Mouse (Mus musculus) CH12.LX (cell line): ENCODE measurements around the gene Trp73. TPM values are rescaled to one million over a fixed set of nuclear protein-coding genes. Genes with fewer than 3 reads are reported as not detected.

Experiments used
- DNase-seq: peaks from one replicate; pipeline ENCODE4 v3.0.0-alpha.2; 2013; ENCODE audit errors: extremely low read depth
- H3K27ac ChIP-seq: 2 replicates; pipeline ENCODE4 v1.5.1; 2012; ENCODE audit warnings: low read depth, mild to moderate bottlenecking, control low read depth, moderate library complexity; ENCODE audit not compliant: insufficient read depth
- H3K27me3 ChIP-seq: replicated peaks from 2 replicates; pipeline ENCODE3; 2012; ENCODE audit warnings: inconsistent platforms
- H3K36me3 ChIP-seq, 2 experiments: replicated peaks in 1 of 2; 2 replicates each; pipeline versions ENCODE3 to v1.6.1; 2012; ENCODE audit warnings: inconsistent platforms in 1 of 2, low read length in 1 of 2, mild to moderate bottlenecking in 1 of 2, mixed read lengths in 1 of 2, moderate library complexity in 1 of 2; ENCODE audit not compliant: control insufficient read depth in 1 of 2, insufficient read depth in 1 of 2
- H3K4me1 ChIP-seq, 2 experiments: 2 replicates each; pipeline ENCODE4 v1.6.1; 2012; ENCODE audit warnings: inconsistent platforms in 1 of 2, moderate library complexity in 1 of 2; ENCODE audit not compliant: insufficient read depth in 2 of 2, control insufficient read depth in 1 of 2
- H3K4me2 ChIP-seq: 2 replicates; pipeline ENCODE4 v1.6.1; 2012; ENCODE audit warnings: low read depth, mild to moderate bottlenecking, control low read depth; ENCODE audit not compliant: poor library complexity, insufficient read depth, severe bottlenecking
- H3K4me3 ChIP-seq, 3 experiments: fragments of 150-350 bp in 1 of 3; sonication (generic) in 1 of 3; replicated peaks in 1 of 3; 2 replicates each; pipeline versions ENCODE3 to v1.5.1; 2011 to 2012; ENCODE audit warnings: low read depth in 2 of 3, low read length in 2 of 3, mild to moderate bottlenecking in 2 of 3, moderate library complexity in 2 of 3, control low read depth in 1 of 3, improper control_type of control experiment in 1 of 3, inconsistent platforms in 1 of 3, mixed read lengths in 1 of 3; ENCODE audit not compliant: poor library complexity in 1 of 3
- H3K79me2 ChIP-seq: replicated peaks from 2 replicates; pipeline ENCODE4 v1.6.1; 2012; ENCODE audit warnings: mild to moderate bottlenecking, moderate library complexity; ENCODE audit not compliant: control insufficient read depth, poor library complexity, insufficient read depth, severe bottlenecking; ENCODE audit errors: extremely low read depth
- H3K9ac ChIP-seq: 2 replicates; pipeline ENCODE4 v1.6.1; 2012; ENCODE audit warnings: low read depth, mild to moderate bottlenecking, control low read depth, moderate library complexity; ENCODE audit not compliant: insufficient read depth
- H3K9me3 ChIP-seq: replicated peaks from 2 replicates; pipeline ENCODE3; 2012; ENCODE audit warnings: low read length, inconsistent platforms, mixed read lengths
- BHLHE40 ChIP-seq: IDR thresholded peaks from 2 replicates; pipeline ENCODE4 v1.6.1; 2011; ENCODE audit warnings: mild to moderate bottlenecking, low read depth, low read length, improper control_type of control experiment
- CTCF ChIP-seq, 2 experiments: IDR thresholded peaks in 1 of 2; conservative IDR thresholded peaks in 1 of 2; 2 replicates each; pipeline ENCODE4 v1.5.1; 2011 to 2012; ENCODE audit warnings: low read depth in 2 of 2, low read length in 2 of 2, improper control_type of control experiment in 1 of 2, inconsistent platforms in 1 of 2, mild to moderate bottlenecking in 1 of 2, moderate library complexity in 1 of 2
- ELF1 ChIP-seq: IDR thresholded peaks from 2 replicates; pipeline ENCODE4 v1.6.1; 2014; ENCODE audit warnings: low read depth, mild to moderate bottlenecking, inconsistent platforms, low read length, improper control_type of control experiment
- EP300 ChIP-seq: IDR thresholded peaks from 2 replicates; pipeline ENCODE4 v1.6.1; 2011; ENCODE audit warnings: low read length, improper control_type of control experiment
- IRF4 ChIP-seq: IDR thresholded peaks from 2 replicates; pipeline ENCODE4 v1.6.1; 2014; ENCODE audit warnings: low read depth, mild to moderate bottlenecking, inconsistent platforms, low read length, improper control_type of control experiment
- JUN ChIP-seq: IDR thresholded peaks from 2 replicates; pipeline ENCODE4 v1.6.1; 2011; ENCODE audit warnings: low read depth, mild to moderate bottlenecking, low read length, improper control_type of control experiment, moderate library complexity; ENCODE audit not compliant: insufficient read depth
- JUND ChIP-seq: conservative IDR thresholded peaks from 2 replicates; pipeline ENCODE4 v1.6.1; 2011; ENCODE audit warnings: low read depth, low read length, improper control_type of control experiment
- KAT2A ChIP-seq: IDR thresholded peaks from 2 replicates; pipeline ENCODE4 v1.6.1; 2012; ENCODE audit warnings: low read length, improper control_type of control experiment, inconsistent platforms; ENCODE audit not compliant: insufficient replicate concordance
- MAFK ChIP-seq: IDR thresholded peaks from 2 replicates; pipeline ENCODE4 v1.6.1; 2011; ENCODE audit warnings: low read length, improper control_type of control experiment; ENCODE audit not compliant: insufficient replicate concordance
- MAX ChIP-seq: IDR thresholded peaks from 2 replicates; pipeline ENCODE4 v1.6.1; 2011; ENCODE audit warnings: low read length, improper control_type of control experiment
- MAZ ChIP-seq: IDR thresholded peaks from 2 replicates; pipeline ENCODE4 v1.6.1; 2012; ENCODE audit warnings: low read depth, mild to moderate bottlenecking, inconsistent platforms, low read length, improper control_type of control experiment, moderate library complexity
- MEF2A ChIP-seq: IDR thresholded peaks from 2 replicates; pipeline ENCODE4 v1.6.1; 2014; ENCODE audit warnings: low read depth, mild to moderate bottlenecking, inconsistent platforms, low read length, improper control_type of control experiment, borderline replicate concordance
- MYC ChIP-seq: IDR thresholded peaks from 2 replicates; pipeline ENCODE4 v1.6.1; 2011; ENCODE audit warnings: low read depth, mild to moderate bottlenecking, improper control_type of control experiment, low read length
- NELFE ChIP-seq: IDR thresholded peaks from 2 replicates; pipeline ENCODE4 v1.6.1; 2011; ENCODE audit warnings: low read depth, low read length, improper control_type of control experiment
- RAD21 ChIP-seq: IDR thresholded peaks from 2 replicates; pipeline ENCODE4 v1.6.1; 2011; ENCODE audit warnings: low read depth, mild to moderate bottlenecking, low read length, improper control_type of control experiment, moderate library complexity
- RCOR1 ChIP-seq: conservative IDR thresholded peaks from 2 replicates; pipeline ENCODE4 v1.6.1; 2012; ENCODE audit warnings: low read depth, mild to moderate bottlenecking, inconsistent platforms, low read length, improper control_type of control experiment
- SIN3A ChIP-seq: IDR thresholded peaks from 2 replicates; pipeline ENCODE4 v1.6.1; 2012; ENCODE audit warnings: low read length, improper control_type of control experiment, inconsistent platforms
- SMC3 ChIP-seq: IDR thresholded peaks from 2 replicates; pipeline ENCODE4 v1.6.1; 2011; ENCODE audit warnings: low read depth, low read length, improper control_type of control experiment
- TCF12 ChIP-seq: IDR thresholded peaks from 2 replicates; pipeline ENCODE4 v1.6.1; 2014; ENCODE audit warnings: low read depth, mild to moderate bottlenecking, inconsistent platforms, low read length, improper control_type of control experiment
- UBTF ChIP-seq: IDR thresholded peaks from 2 replicates; pipeline ENCODE4 v1.6.1; 2012; ENCODE audit warnings: low read depth, mild to moderate bottlenecking, inconsistent platforms, low read length, improper control_type of control experiment, moderate library complexity
- USF1 ChIP-seq: IDR thresholded peaks from 2 replicates; pipeline ENCODE4 v1.6.1; 2014; ENCODE audit warnings: low read depth, mild to moderate bottlenecking, inconsistent platforms, low read length, improper control_type of control experiment
- USF2 ChIP-seq: conservative IDR thresholded peaks from 2 replicates; pipeline ENCODE4 v1.6.1; 2011; ENCODE audit warnings: low read depth, low read length, improper control_type of control experiment
- ZKSCAN1 ChIP-seq: IDR thresholded peaks from 2 replicates; pipeline ENCODE4 v1.6.1; 2012; ENCODE audit warnings: low read depth, inconsistent platforms, low read length, improper control_type of control experiment, borderline replicate concordance
- dilution Hi-C: fragments of 300-500 bp; cut with MboI; formaldehyde crosslinking; loops from 2 replicates; pipeline ENCODE4 v1.14.3; 2020; ENCODE audit warnings: low sequenced_read_pairs; ENCODE audit not compliant: extremely low pct_unique_long_range_greater_than_20kb, extremely low pct_ligation_motif_present
- in situ Hi-C: fragments of 300-500 bp; cut with MboI; formaldehyde crosslinking; loops from 3 replicates; pipeline ENCODE4 v1.14.3; 2019; ENCODE audit warnings: low sequenced_read_pairs, low pct_ligation_motif_present, low pct_unique_long_range_greater_than_20kb, mixed read lengths
- polyA plus RNA-seq: library from polyadenylated mRNA; unstranded; fragments of >175 nt; gene quantifications from 2 replicates; pipeline ENCODE4 v1.2.1, GENCODE M21; 2012; ENCODE audit warnings: low read depth; ENCODE audit not compliant: insufficient read length
- total RNA-seq, 2 experiments: library from RNA; depleted of rRNA; stranded (reverse); fragments of 300-350 nt in 1 of 2; fragments of >200 nt in 1 of 2; gene quantifications; 2 replicates each; pipeline ENCODE4 v1.2.3; 2012 to 2014

Gene Trp73
- total and polyA plus RNA-seq, 3 experiments: 14.0 to 34.3 (median 30.0) TPM

DNA sequence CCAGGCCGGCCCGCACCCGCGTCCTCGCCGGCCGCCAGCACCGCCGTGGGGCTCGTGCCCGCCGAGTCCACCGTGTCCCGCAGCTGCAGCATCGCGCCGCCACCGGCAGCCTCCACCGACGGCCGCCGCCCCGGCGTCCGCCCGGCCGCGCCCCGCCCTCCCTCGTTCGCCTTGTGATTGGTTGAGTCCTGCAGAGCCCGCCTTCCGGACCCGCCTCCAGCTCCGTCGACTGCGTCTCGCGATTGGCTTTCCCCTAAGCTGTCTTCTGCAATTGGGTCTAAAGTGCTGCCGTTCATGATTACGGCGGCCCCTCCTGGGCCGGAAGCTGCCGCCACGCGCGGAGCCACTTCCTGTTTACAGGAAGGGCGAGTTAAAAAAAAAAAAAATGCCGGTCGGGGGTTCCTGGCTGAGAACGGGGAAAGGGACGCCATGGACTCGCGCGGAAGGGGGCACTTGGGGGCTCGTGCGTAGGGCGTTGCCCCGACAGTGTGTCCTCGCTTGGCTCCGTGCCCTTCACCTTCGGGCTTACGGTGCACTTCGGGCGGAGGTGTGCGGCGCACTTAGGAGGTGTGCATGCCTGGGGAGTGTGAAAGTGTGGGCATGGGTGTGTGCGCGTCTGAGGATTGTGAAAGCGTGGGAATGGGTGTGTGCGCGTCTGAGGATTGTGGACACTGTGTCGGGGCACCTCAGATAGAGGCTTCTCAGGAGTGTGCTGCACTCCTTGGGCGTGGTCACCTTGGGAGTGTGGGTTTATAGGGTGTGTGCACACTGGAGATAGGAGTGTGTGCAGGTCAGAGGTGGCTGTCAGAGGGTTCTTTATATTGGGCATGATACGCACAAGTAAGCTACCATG is 20.8 kb upstream of the Trp73 start, which contains the start of gene Tprgl (continued):
- TF ChIP-seq MAX (peak; percentile 75), EP300 (no peak), KAT2A (peak; percentile 70; the same call in 1 of the 2 replicates), SIN3A (peak; percentile 99), NELFE (peak; percentile 47; the same call in 1 of the 2 replicates), RAD21 (no peak), ZKSCAN1 (no peak), RCOR1 (no peak), USF2 (no peak), UBTF (no peak)

DNA sequence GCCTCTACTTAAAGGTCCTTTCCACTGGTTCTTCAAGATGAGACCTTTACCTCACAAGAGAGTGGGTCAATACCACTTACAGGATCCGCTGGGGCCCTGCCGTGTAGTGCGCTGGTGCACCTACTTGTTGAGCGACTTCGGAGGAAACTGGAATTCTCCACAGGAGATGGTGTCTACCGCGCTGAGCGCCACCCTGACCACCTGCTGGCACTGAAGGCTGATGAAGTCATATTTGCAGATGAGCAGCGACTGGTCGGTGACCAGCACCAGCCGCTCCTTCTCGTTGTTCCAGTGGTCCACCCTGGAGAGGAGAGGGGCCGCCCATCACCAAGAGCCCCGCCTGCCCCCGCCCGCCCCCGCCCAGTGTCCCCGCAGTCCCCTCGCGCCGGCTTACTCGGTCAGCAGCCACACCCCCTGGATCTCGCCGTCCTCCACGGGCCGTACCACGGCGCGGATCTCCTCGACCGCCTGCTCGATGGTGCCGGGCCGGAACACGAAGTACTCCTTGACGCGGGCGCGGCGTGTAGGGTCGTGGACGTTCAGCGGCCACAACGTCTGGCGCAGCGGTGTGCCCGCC is 20.0 kb upstream of the Trp73 start:
- Histone ChIP-seq H3K9me3 (no peaks in the 10 kb centered on the region), H3K36me3 (peaks cover 39 to 44% of the 10 kb centered on the region in 2 experiments), H3K27me3 (no peaks in the 10 kb centered on the region), H3K4me1 (peaks cover 13 to 32% of the 10 kb centered on the region in 2 experiments), H3K9ac (peak overlapping the region; percentile 88), H3K79me2 (no peaks in the 10 kb centered on the region), H3K27ac (peak overlapping the region; percentile 71), H3K4me3 (peak overlapping the region; percentile 63 to 100 (median 70)), H3K4me2 (peak overlapping the region; percentile 62; the same call in 1 of the 2 replicates)
- no peak for DNase-seq
- TF ChIP-seq JUND: no peak
- TF ChIP-seq USF1: no peak
- TF ChIP-seq ELF1: 0 out of 2 replicates have a peak, but pooled peaks have one; percentile 30
- dilution Hi-C loops: no loop called here
- in situ Hi-C loops: no loop called here

DNA sequence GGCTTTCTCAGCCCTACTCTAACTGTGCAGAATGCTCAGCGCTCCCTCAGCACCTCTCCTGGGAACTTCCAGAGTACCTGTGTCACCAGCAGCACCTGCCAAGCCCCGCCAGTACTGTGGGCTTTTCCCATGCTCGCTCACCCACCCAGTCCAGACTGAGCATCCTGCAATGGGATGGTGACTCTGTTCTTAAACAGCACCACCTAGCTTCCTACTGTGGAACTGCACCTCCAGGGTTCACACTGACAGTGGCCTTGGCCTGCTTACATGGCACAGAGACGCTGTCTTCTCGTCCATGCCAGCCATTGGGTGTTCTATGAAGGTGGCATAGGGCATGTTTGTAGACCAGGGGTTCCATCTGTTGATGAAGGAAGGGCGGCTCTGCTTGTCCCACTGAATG is 19.0 kb upstream of the Trp73 start:
- H3K36me3 ChIP-seq: peaks cover 49 to 54% of the 10 kb centered on the region in 2 experiments
- no peaks in the 10 kb centered on the region for H3K79me2 ChIP-seq
- DNase-seq: peak; percentile 88
- no peaks in the 10 kb centered on the region for H3K9me3 ChIP-seq
- H3K27ac ChIP-seq: peak overlapping the region; percentile 9; the same call in 1 of the 2 replicates
- 0 out of 2 replicates have a peak, but pooled peaks have one; percentile 55 for TF ChIP-seq RCOR1
- peak; percentile 14; the same call in 1 of the 2 replicates for TF ChIP-seq ELF1
- TF ChIP-seq MEF2A: no peak
- peak; percentile 74 for TF ChIP-seq RAD21
- TF ChIP-seq BHLHE40: 0 out of 2 replicates have a peak, but pooled peaks have one; percentile 35
- TF ChIP-seq MAFK: no peak
- TF ChIP-seq CTCF (conservative IDR thresholded peaks at IDR 0.05 in 1 of 2, IDR thresholded peaks at IDR 0.05 in 1 of 2; ENCODE audit: low read depth in 2 of 2, low read length in 2 of 2): peak; percentile 91 to 99
- TF ChIP-seq MAZ: 0 out of 2 replicates have a peak, but pooled peaks have one; percentile 18
- 0 out of 2 replicates have a peak, but pooled peaks have one; percentile 23 for TF ChIP-seq MAX
- TF ChIP-seq MYC: 0 out of 2 replicates have a peak, but pooled peaks have one; percentile 44
- TF ChIP-seq TCF12: peak; percentile 47; the same call in 1 of the 2 replicates
- no peak for TF ChIP-seq JUN
- TF ChIP-seq IRF4: peak; percentile 35; the same call in 1 of the 2 replicates
- TF ChIP-seq SMC3: peak; percentile 83
- dilution Hi-C loops: no loop called here
- in situ Hi-C loops: no loop called here
- peak overlapping the region; percentile 62 for H3K4me2 ChIP-seq
- H3K27me3 ChIP-seq: no peaks in the 10 kb centered on the region
- H3K4me3 ChIP-seq: peak overlapping the region in 2 of 3 experiments; percentile 9 to 70
- H3K4me1 ChIP-seq: peaks cover 13 to 38% of the 10 kb centered on the region in 2 experiments
- H3K9ac ChIP-seq: no peak overlapping the region
